Mouse (Mus musculus): ENCODE results near the gene Cox6b1.

Cox6b1 gene

GRCm38 (mm10) chr7:30625530-30626384 is at the start of gene Cox6b1:
Cox6b1 (minus strand) TSS chr7:30626151.
- DNase-seq (ENCODE audit: low read depth, low spot score) = peak; percentile 73

DNA sequence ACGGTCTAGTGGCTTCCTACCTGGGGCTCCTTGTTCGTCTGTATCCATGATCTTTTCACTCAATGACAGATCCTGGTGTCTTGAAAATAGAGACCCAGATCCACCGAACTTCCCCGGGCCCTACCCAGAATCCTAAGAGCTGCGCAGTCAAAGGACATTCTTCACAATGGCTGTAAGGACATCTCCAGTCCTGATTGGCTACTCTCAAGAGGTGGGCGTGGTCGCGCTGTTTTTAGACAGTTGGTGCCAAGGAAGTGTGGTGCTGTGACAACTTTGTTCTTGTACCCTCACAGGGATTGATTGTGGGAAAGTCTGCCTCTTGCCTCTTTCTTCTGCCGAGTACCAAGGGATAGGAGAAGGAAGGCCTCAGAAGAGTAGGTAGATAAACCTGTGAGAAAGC is 45.5 kb upstream of the Cox6b1 start, which contains the start of gene Pmis2:
Pmis2 (minus strand) TSS at position 126 of the 400 bp plus-strand sequence.
- peak; percentile 26 for DNase-seq (ENCODE audit: low read depth, low spot score)

DNA sequence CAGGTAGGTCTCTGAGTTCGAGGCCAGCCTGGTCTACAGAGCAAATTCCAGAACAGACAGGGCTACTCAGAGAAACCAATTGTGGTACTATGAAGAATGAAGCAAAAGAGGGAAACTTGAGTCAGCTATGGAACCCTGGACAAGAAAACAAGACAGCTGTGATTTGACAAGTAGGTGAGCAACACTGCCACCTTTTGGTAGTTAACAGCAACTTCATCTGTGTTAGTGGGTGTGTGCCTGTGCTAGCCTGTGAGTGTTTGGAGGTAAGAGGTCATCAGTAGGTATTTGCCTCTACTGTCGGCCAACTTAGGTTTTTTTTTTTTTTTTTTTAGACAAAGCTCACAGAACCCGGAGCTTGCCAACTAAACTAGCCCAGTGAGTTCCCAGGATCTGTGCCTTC is 43.3 kb upstream of the Cox6b1 start:
- peak; percentile 55 for DNase-seq (ENCODE audit: low read depth, low spot score)

DNA sequence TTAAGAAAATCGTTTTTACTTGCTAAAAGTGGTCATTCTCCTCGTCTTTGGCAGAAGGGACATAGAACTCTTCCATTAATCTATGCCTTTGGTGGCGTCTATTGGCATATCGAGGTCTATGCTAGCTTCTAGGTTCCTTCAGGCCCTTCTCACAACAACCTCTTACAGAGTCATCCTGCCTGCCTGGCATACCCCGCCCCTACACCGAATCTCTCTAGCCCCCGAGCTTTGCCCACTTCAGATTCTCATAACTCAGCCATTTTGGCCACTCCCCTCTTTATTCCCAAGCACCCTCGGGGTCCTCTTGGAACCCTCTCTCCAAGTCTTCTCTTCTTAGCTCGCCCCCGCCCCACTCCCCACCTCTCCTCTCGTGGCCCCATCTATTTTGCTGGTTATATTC is 39.4 kb upstream of the Cox6b1 start:
- no peak for DNase-seq (ENCODE audit: low read depth, low spot score)

DNA sequence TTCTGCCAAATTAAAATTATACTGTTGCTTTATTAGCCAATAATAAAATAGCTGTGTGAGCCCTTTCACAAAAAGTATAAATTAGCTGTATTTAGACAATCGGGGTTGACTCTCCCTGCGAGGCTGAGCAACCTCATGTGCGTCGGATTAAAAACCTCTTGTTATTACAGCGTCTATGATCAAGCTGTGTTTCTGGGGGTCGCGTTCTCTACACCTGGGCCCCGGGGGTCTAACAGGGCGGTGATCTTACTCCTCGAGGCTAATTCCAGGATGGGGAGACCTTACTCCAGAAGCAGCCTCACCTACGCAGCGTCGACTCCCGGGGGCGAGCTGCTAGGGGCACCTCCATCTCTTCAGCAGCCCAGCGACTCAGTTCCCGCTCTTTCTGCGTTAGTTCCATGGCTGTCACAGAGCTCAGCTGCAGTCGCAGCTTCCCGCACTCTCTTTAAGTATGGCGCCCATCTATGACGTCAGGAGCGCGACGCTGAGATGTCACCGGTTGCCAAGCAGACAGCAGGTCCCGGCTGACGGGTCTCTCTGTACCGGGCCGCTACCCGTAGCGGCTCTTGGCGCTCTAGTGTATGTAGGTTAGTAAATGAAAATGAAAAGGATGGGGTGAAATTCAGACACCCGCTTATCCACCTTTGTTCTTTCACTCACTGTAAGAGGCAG is 38.7 kb upstream of the Cox6b1 start, which contains the start of gene Haus5:
Haus5 (minus strand) TSS at position 466 of the 672 bp plus-strand sequence.
- DNase-seq (ENCODE audit: low read depth, low spot score) = peak; percentile 66

- DNase-seq (ENCODE audit: low read depth, low spot score) = peak; percentile 97
Observed at GRCm38 (mm10) chr7:30649591-30650540, 23.9 kb upstream of the Cox6b1 start, which contains the start of gene Rbm42. Rbm42 (minus strand) TSS chr7:30650317.

DNA sequence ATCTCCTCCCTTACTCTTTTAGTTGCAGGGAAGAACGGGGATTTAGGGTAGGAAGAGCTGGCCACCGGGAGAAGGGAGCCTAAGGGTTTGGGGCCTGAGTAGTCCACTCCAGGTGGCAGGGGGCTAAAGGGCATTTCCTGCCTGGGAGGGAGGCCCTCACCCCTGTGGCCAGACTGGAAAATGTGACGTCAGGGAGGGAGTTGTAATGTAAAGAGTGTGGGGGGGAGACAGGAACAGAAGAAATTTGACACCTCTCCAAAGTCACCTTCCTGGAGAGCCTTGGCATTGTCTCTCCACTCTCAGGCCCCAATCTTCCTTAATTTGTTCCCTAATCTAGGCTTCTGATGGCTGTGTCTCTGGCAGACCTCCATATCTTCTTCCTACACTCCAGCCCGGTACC is 13.1 kb upstream of the Cox6b1 start:
- no peak for DNase-seq (ENCODE audit: low read depth, low spot score)

DNA sequence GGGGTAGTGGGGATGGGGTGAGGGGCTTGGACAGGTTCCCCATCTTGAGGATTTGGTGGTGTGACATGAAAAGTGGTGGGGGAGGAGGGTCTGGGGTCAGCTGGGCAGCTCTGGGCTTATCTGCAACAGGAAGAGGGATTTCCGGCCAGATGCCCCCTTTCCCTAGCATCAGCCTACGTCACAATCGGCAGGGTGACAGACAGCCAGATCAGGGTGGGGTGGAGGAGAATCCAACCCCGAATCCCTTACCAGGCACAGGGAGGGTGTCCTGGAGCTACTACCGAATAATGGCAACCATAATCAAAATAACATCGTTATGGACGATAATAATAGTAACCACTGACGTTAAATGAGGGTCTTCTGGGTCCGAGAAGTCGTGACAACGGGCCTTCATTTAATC is 10.4 kb upstream of the Cox6b1 start:
- no peak for DNase-seq (ENCODE audit: low read depth, low spot score)

DNA sequence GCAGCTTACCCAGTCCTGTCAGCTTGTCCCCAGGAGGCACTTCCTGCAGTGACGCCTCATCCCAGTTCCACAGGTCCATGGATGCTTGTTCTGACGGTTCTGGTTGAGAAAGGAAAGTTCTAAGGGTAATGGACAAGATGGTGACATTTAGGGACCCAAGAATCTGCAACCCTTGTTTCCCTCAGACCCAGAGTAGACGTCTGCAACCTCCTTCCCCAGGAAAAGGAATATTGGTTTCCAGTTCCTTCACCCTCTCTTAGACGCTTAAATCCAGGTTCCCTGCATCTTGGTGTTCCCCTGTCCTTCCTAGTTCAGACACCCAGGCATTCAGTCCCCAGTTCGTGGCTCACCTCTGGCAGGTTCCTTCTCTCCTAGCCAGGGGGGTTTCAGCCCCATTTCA is 9.8 kb upstream of the Cox6b1 start, which contains the start of gene Etv2:
Etv2 (minus strand) TSS at position 101 of the 400 bp plus-strand sequence.
- no peak for DNase-seq (ENCODE audit: low read depth, low spot score)

GRCm38 (mm10) chr7:30634621-30635020 is 8.7 kb upstream of the Cox6b1 start:
- DNase-seq (ENCODE audit: low read depth, low spot score) = no peak

DNA sequence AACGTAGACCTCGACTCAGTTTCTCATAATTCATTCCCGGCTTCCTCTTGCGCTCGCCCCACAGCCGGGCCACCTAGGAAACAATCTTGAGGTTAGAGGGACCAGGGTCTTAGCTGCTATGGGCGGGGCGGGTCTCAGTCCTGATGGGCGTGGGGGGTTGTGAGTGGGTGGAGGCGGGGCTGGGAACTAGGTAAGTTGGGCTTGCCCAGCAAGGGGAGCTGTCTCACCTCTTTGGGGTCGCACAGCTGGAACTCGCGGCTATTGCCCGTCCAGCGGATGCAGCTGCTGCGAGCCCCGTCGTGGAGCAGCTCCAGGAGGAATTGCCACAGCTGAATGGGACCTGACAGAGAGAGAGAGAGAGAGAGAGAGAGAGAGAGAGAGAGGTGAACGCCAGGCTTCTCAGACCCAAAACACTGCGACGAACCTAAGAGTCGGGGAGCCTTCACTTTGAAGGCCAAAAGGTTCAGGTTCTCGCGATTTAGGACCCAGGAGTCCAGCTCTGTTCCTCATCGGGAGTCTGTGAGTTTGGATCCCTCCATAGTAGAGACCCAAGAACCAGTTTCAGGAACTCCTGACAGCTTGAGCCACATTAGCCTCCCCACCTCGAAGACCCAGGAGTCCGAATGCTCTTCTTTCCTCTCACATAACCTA is 7.9 kb upstream of the Cox6b1 start:
- DNase-seq (ENCODE audit: low read depth, low spot score) = no peak

GRCm38 (mm10) chr7:30629013-30629412 is 3.1 kb upstream of the Cox6b1 start:
- no peak for DNase-seq (ENCODE audit: low read depth, low spot score)

DNA sequence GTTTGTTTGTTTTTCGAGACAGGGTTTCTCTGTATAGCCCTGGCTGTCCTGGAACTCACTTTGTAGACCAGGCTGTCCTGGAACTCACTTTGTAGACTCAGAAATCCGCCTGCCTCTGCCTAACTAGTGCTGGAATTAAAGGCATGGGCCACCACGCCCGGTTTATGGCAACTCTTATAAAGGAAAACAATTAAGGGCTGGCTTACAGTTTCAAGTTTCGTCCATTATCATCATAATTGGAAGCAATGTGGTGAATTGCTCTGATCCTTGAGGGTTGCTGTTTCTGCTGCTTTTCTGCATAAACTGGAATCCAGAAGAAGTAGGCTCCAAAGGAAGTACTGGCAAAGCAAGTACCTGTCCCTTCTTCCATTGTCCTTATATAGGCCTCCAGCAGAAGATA is 696 bp upstream of the Cox6b1 start:
- no peak for DNase-seq (ENCODE audit: low read depth, low spot score)

DNA sequence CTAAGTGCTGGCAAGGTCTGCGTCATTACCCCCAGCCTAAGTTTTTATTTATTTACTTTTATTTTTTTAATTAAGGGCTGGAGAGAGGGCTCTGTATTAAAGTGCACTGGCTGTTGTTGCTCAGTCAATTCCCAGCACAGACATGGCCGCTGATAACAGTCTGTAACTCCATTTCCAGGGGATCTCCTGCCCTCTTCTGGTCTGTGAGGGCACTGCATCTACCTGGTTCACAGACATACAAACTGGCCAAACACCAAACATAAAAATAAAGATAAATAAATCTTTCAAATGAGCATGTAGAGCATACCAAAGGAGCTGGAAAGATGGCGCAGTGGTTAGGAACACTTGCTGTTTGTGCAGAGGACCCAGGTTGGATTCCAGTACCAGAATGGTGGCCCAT is 6.7 kb downstream of the Cox6b1 start:
- no peak for DNase-seq (ENCODE audit: low read depth, low spot score)

DNA sequence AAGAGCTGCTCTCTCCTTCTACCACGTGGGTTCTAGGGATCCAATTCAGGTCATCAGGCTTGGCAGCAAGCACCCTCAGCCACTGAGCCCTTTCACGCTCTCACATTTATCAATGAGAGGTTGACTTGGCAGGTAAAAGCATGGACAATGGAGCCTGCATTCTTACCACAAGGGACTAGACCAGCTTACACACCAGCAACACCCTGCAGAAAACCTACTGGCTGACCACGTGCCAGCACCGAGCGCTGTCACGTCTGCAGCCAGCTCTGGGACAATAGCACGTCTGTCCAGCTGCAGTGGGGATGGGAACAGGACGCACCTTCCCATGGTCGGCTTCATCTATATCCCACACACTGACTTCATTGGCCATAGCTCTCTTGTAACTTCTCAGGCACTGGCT is 7.3 kb downstream of the Cox6b1 start:
- no peak for DNase-seq (ENCODE audit: low read depth, low spot score)

GRCm38 (mm10) chr7:30615049-30615760 is 10.7 kb downstream of the Cox6b1 start:
- no peak for DNase-seq (ENCODE audit: low read depth, low spot score)

DNA sequence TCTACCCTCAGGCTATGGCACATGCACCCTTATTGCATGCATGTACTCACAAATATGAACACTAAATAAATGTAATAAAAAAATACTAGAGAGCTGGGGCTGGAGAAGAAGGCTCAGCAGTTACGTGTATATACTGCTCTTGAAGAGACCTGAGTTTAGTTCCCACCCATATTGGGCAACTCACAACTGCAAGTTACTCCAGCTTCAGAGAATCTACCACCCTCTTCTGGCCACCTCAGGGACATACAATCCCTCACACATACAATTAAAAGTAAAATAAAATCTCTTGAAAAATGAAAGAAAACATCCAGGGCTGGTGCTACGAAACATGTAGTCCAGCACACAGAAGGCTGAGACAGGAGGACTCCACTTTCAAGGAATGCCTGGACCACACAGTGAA is 11.5 kb downstream of the Cox6b1 start:
- no peak for DNase-seq (ENCODE audit: low read depth, low spot score)

DNA sequence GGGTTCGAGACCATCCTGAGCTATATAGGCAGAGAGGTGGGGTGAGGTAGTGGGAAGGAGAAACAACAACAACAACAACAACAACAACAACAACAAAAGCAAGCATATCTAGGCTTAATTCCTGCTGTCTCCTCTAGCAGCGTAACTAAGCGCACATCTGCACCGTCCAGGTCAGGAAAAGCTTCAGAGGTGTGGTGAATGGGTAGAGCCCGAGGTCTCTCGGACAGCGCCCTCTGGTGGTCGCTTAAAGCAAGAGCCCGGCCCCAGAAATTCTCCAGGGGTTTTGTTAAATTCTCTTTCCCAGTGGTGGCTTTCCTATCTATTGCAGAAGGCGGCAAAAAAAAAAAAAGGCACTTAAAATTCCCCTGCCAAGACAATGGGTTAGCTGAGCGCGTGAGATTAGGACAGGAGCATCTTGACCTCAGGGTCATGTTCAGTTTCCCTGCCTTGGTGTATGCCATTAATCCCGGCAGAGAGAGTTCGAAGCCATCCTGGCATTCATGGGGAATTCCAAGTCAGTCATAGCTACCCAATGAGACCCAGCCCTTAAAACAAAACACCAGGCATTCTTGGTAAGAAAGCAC is 12.3 kb downstream of the Cox6b1 start:
- DNase-seq (ENCODE audit: low read depth, low spot score) = no peak

DNA sequence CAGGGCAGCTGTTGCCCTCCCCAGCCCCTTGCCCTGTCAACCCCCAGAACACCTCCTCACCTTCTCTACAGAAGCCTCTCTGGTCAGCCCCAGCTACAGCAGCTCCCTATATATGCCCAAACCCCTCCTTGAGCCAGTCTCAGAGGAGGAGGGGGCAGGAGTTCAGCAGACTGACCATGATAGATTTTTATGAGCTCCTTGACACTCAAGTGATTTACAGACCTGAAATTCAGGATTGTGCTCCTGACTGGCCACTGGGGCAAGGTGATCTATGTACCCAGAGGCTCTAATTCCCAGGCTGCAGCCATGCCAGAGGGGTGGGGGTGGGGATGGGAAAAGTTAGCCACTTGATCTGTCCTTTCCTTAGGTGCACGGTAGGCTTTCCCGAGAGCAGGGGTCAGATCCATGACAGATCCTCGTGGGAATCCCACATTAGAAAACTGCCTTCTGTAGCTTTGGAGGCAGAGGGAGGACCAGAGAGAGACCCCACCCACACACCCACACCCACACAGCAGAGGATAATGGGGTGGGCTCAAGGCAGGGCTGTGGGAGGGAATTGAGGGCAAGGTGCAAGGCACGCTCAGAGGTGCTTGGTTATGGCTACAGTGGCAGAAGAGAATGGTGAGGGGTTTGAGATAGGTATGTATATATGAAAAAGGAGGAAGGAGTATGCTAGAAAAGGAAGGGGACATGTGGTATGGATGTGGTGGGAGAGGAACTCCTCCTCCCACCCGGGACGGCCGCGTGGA is 13.1 kb downstream of the Cox6b1 start, which contains the start of gene Upk1a:
Upk1a (minus strand) TSS at position 194 of the 749 bp plus-strand sequence.
- no peak for DNase-seq (ENCODE audit: low read depth, low spot score)
